Mouse (Mus musculus): Measurements from ENCODE around the gene Vamp1.

GRCm38 (mm10) chr6:125172474-125172873, 42.9 kb upstream of the Vamp1 start:
- TF ChIP-seq CTCF (IDR thresholded peaks at IDR 0.05; ENCODE audit: low read depth, low read length) (no peak), POLR2A (IDR thresholded peaks at IDR 0.05; ENCODE audit: extremely low read depth, insufficient read depth, low read length) (no peak)
